Mouse (Mus musculus): ENCODE results near the gene Camkk1. TPM values are rescaled to one million over a fixed set of nuclear protein-coding genes. Genes with fewer than 3 reads are reported as not detected.

The Camkk1 gene
- polyA plus RNA-seq, 1 experiment = 2.2 TPM

GRCm38 (mm10) chr11:73085391-73085790 is 66.6 kb downstream of the Camkk1 start:
- DNase-seq (ENCODE audit: low read depth in 1 of 2, low spot score in 2 of 2) = no peak
- H3K27ac ChIP-seq (ENCODE audit: insufficient read depth, low read length) = no peak overlapping the region
- no peak overlapping the region for H3K4me3 ChIP-seq (ENCODE audit: extremely low read depth, insufficient read depth, insufficient read length)
- peaks cover 13% of the 10 kb centered on the region for H3K4me1 ChIP-seq (ENCODE audit: control insufficient read depth, insufficient read depth, insufficient read length)
- no peaks in the 10 kb centered on the region for H3K27me3 ChIP-seq (ENCODE audit: control insufficient read depth, insufficient read depth, low read length)
- WGBS = 34% methylated on average over 7 of the region's 7 CpGs
- no peak for TF ChIP-seq POLR2A (IDR thresholded peaks at IDR 0.05; ENCODE audit: low read depth, low read length)
- no peak for TF ChIP-seq CTCF (IDR thresholded peaks at IDR 0.05; ENCODE audit: extremely low read depth, insufficient read depth, insufficient read length, insufficient replicate concordance)
- H3K36me3 ChIP-seq (ENCODE audit: control insufficient read depth, insufficient read depth, low read length) = peaks cover 7% of the 10 kb centered on the region

GRCm38 (mm10) chr11:73087700-73088480 is 69.1 kb downstream of the Camkk1 start:
- H3K4me1 ChIP-seq (ENCODE audit: control insufficient read depth, insufficient read depth, insufficient read length) = peaks cover 13% of the 10 kb centered on the region
- TF ChIP-seq CTCF (IDR thresholded peaks at IDR 0.05; ENCODE audit: extremely low read depth, insufficient read depth, insufficient read length, insufficient replicate concordance) (no peak), POLR2A (IDR thresholded peaks at IDR 0.05; ENCODE audit: low read depth, low read length) (no peak)
- WGBS = 66% methylated on average over 6 of the region's 6 CpGs
- no peak overlapping the region for H3K27ac ChIP-seq (ENCODE audit: insufficient read depth, low read length)
- H3K27me3 ChIP-seq (ENCODE audit: control insufficient read depth, insufficient read depth, low read length) = no peaks in the 10 kb centered on the region
- DNase-seq (ENCODE audit: low read depth in 1 of 2, low spot score in 2 of 2) = no peak
- no peaks in the 10 kb centered on the region for H3K36me3 ChIP-seq (ENCODE audit: control insufficient read depth, insufficient read depth, low read length)
- H3K4me3 ChIP-seq (ENCODE audit: extremely low read depth, insufficient read depth, insufficient read length) = no peak overlapping the region

- TF ChIP-seq CTCF (IDR thresholded peaks at IDR 0.05; ENCODE audit: extremely low read depth, insufficient read depth, insufficient read length, insufficient replicate concordance) = no peak
- TF ChIP-seq POLR2A (IDR thresholded peaks at IDR 0.05; ENCODE audit: low read depth, low read length) = no peak
- no peak within 1 kb of the TSS; the same call in 1 of the 2 replicates for H3K27ac ChIP-seq (ENCODE audit: insufficient read depth, low read length)
- H3K27me3 ChIP-seq (ENCODE audit: control insufficient read depth, insufficient read depth, low read length) = no peaks in the 10 kb centered on the region
- H3K4me3 ChIP-seq (ENCODE audit: extremely low read depth, insufficient read depth, insufficient read length) = no peak within 1 kb of the TSS
- WGBS = 66% methylated on average over 4 of the region's 4 CpGs
- H3K36me3 ChIP-seq (ENCODE audit: control insufficient read depth, insufficient read depth, low read length) = no peaks in the 10 kb centered on the region
- H3K4me1 ChIP-seq (ENCODE audit: control insufficient read depth, insufficient read depth, insufficient read length) = peaks cover under 1% of the 10 kb centered on the region; the same call in 1 of the 2 replicates
- no peak for DNase-seq (ENCODE audit: low read depth in 1 of 2, low spot score in 2 of 2)
Measured at GRCm38 (mm10) chr11:73090283-73090682, 71.5 kb downstream of the Camkk1 start, which contains the start of gene Itgae. Gene Itgae (plus strand): TSS chr11:73090583.

DNA sequence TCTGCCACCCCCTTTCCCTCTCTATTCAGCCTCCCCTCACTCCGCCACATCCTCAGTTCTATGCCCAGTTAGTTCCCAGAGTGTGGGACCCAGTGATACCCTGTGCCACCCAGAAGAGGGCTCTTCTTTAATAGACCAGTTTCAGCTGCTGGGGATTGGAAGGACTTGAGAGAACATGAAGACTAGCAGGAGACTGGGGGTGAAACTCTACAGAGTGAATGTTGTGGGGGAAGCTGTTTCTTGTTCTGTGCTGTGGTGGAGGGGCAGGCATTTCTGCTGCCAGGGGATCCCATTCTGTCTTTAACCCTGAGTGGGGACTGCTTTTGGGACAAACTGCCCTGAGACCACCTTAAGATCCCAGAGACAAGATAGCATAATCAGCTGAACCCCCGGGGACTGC is 72.0 kb downstream of the Camkk1 start:
- no peak for DNase-seq (ENCODE audit: low read depth in 1 of 2, low spot score in 2 of 2)

More for the DNA sequence above, 72.0 kb downstream of the Camkk1 start:
- no peaks in the 10 kb centered on the region for H3K27me3 ChIP-seq (ENCODE audit: control insufficient read depth, insufficient read depth, low read length)
- H3K4me3 ChIP-seq (ENCODE audit: extremely low read depth, insufficient read depth, insufficient read length) = no peak overlapping the region
- 83% methylated on average over 2 of the region's 2 CpGs for WGBS
- no peak for TF ChIP-seq POLR2A (IDR thresholded peaks at IDR 0.05; ENCODE audit: low read depth, low read length)
- no peak for TF ChIP-seq CTCF (IDR thresholded peaks at IDR 0.05; ENCODE audit: extremely low read depth, insufficient read depth, insufficient read length, insufficient replicate concordance)
- no peaks in the 10 kb centered on the region for H3K36me3 ChIP-seq (ENCODE audit: control insufficient read depth, insufficient read depth, low read length)
- no peak overlapping the region; the same call in 1 of the 2 replicates for H3K27ac ChIP-seq (ENCODE audit: insufficient read depth, low read length)
- H3K4me1 ChIP-seq (ENCODE audit: control insufficient read depth, insufficient read depth, insufficient read length) = no peaks in the 10 kb centered on the region; the same call in 1 of the 2 replicates

Other genes starting within 250 kb of the Camkk1 start
- 2.4 and 2.8 TPM in 2 replicates for gene Cyb5d2, start 222.9 kb upstream of the Camkk1 start, polyA plus RNA-seq (2012; rRNA removed)
- gene Zzef1, start 222.8 kb upstream of the Camkk1 start, polyA plus RNA-seq (2012; rRNA removed) = 27.4 and 29.3 TPM in 2 replicates
- gene Atp2a3, start 57.8 kb upstream of the Camkk1 start, polyA plus RNA-seq (2012; rRNA removed) = 293 and 323 TPM in 2 replicates
- 14.3 and 16.3 TPM in 2 replicates for gene P2rx1, start 19.9 kb upstream of the Camkk1 start, polyA plus RNA-seq (2012; rRNA removed)
- gene Ncbp3, start 28.8 kb downstream of the Camkk1 start, polyA plus RNA-seq (2012; rRNA removed) = 1.8 and 2.0 TPM in 2 replicates
- 5.0 and 5.1 TPM in 2 replicates for gene Itgae, start 71.6 kb downstream of the Camkk1 start, polyA plus RNA-seq (2012; rRNA removed)
- 2.2 and 2.5 TPM in 2 replicates for gene Haspin, start 119.3 kb downstream of the Camkk1 start, polyA plus RNA-seq (2012; rRNA removed)
- 0.22 and 0.28 TPM in 2 replicates for gene P2rx5, start 141.4 kb downstream of the Camkk1 start, polyA plus RNA-seq (2012; rRNA removed)
- 27.2 and 42.2 TPM in 2 replicates for gene Emc6, start 158.0 kb downstream of the Camkk1 start, polyA plus RNA-seq (2012; rRNA removed)
- 17.0 and 18.7 TPM in 2 replicates for gene Tax1bp3, start 158.1 kb downstream of the Camkk1 start, polyA plus RNA-seq (2012; rRNA removed)
- 10.7 and 11.9 TPM in 2 replicates for gene Ctns, start 180.0 kb downstream of the Camkk1 start, polyA plus RNA-seq (2012; rRNA removed)
- 3.1 and 3.3 TPM in 2 replicates for gene Shpk, start 180.5 kb downstream of the Camkk1 start, polyA plus RNA-seq (2012; rRNA removed)
- gene Trpv1, start 215.3 kb downstream of the Camkk1 start, polyA plus RNA-seq (2012; rRNA removed) = not detected in 2 replicates
- gene Trpv3, start 248.4 kb downstream of the Camkk1 start, polyA plus RNA-seq (2012; rRNA removed) = 0.07 and 0.14 TPM in 2 replicates

Measured in spleen, adult 2 months (tissue).